Mouse (Mus musculus) lung, postnatal 14 days (tissue): ENCODE measurements around the gene Plekha4.
A peak's percentile ranks its signal among the peaks of the same experiment; 100 is the strongest.
"Not testable (repeated sequence)": the region's sequence is repeated elsewhere in the genome, so short reads cannot be mapped to it uniquely, and the experiment has no call there.

Experiments used
- DNase-seq: peaks from one replicate; pipeline ENCODE4 v3.0.0; 2021

Plekha4 gene

GRCm38 (mm10) chr7:45525809-45526473 is at the start of gene Plekha4, which contains the start of gene Ppp1r15a:
Gene Plekha4, plus strand, starts transcription at chr7:45526330.
Gene Ppp1r15a, minus strand, starts transcription at chr7:45526268.
- DNase-seq: peak; percentile 98

GRCm38 (mm10) chr7:45476453-45476852 is 49.7 kb upstream of the Plekha4 start:
- no peak for DNase-seq

GRCm38 (mm10) chr7:45477003-45477402 is 49.1 kb upstream of the Plekha4 start:
- DNase-seq: peak; percentile 75

DNA sequence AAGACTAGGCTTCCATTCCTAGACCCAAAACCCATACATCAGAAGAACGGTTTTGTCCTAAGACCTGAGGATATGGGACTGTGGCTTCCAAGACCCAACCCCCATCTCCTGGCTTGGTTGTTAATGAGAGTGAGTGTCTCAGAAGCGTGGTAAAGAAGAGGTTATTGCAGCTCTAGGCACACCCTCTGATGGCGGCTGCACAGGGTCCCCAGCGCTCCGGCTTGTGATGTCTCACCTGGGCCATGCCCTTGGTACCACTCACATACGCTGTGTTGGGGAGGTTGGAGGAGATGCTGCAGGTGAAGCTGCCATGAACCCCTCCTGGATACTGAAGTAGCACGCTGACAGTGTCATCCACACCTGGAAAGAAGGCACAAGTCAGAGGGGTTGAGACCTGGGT is 47.4 kb upstream of the Plekha4 start:
- no peak for DNase-seq

GRCm38 (mm10) chr7:45480310-45480709 is 45.8 kb upstream of the Plekha4 start:
- not testable (repeated sequence) for DNase-seq

- peak; percentile 69 for DNase-seq
Observed at GRCm38 (mm10) chr7:45481374-45481927, 44.7 kb upstream of the Plekha4 start, which contains the start of gene Tulp2. Gene Tulp2, plus strand, starts transcription at chr7:45481877.

DNA sequence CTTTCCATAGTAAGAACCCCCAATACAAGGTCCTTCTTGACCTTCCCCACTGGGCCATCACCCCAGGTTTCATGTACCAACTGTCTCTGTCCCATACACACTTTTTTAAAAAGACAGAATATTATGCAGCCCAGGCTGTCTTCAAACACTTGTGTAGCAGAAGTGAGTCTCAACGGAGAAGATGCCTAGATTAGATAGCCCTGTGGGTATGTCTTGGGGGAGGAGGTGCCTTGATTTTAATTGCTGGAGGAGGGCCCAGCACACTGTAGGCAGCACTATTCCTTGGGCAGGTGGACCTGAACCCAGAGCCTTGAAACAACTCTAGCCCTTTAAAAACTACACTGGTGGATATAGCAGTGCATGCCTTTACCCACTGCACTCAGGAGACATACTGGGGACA is 44.0 kb upstream of the Plekha4 start:
- no peak for DNase-seq

DNA sequence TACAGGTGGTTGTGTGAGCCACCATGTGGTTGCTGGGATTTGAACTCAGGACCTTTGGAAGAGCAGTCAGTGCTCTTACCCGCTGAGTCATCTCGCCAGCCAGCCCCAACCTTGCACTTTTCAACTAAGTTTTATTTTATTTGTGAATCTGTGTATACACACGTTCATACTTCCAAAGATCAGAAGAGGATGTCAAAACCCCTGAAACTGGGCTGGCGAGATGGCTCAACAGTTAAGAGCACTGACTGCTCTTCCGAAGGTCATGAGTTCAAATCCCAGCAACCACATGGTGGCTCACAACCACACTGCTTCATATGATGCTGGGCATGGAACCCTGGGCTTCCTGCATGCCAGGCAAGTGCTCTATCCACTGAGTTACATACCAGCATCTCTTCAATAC is 41.1 kb upstream of the Plekha4 start:
- DNase-seq: not testable (repeated sequence)

- no peak for DNase-seq
Observed at GRCm38 (mm10) chr7:45486158-45486557, 40.0 kb upstream of the Plekha4 start.

- DNase-seq: no peak
Observed at GRCm38 (mm10) chr7:45486761-45487415, 39.2 kb upstream of the Plekha4 start, which contains the start of gene Gm45808. Gene Gm45808, minus strand, starts transcription at chr7:45486811.

- no peak for DNase-seq
Observed at GRCm38 (mm10) chr7:45487861-45488292, 38.3 kb upstream of the Plekha4 start.

- peak; percentile 65 for DNase-seq
Observed at GRCm38 (mm10) chr7:45488293-45489204, 37.6 kb upstream of the Plekha4 start, which contains the start of gene Dhdh. Gene Dhdh, minus strand, starts transcription at chr7:45488805.

- no peak for DNase-seq
Observed at GRCm38 (mm10) chr7:45489578-45489977, 36.6 kb upstream of the Plekha4 start.

GRCm38 (mm10) chr7:45490822-45491221 is 35.3 kb upstream of the Plekha4 start:
- no peak for DNase-seq

GRCm38 (mm10) chr7:45491264-45491663 is 34.9 kb upstream of the Plekha4 start:
- no peak for DNase-seq

DNA sequence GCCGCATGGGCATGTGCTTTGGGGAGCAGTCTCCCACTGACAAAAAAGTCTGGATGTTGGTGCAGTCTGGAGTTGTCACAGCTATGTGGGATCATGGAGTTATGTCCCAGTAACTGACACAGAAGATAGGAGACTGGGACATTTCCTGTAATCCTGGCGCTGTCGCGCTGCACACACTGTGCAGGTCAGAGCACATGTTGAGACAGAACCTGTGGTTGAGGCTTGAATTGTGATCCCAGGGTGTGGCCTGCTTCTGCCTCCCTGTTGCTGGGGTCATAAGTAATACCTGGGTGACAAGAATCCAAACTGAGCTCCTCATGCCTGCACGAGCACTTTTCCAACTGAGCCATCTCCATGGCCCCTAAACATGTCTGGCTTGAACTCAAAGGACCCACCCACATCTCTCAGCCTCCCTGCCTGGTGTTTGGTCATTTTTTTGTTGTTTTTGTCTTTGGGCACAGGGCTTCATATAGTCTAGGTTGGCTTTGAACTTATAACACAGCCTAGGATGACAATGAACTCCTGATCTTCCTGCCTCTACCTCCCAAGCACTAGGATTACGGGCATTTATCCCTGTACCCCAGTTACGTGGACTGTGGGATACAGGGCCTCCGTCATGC is 33.8 kb upstream of the Plekha4 start:
- DNase-seq: no peak

DNA sequence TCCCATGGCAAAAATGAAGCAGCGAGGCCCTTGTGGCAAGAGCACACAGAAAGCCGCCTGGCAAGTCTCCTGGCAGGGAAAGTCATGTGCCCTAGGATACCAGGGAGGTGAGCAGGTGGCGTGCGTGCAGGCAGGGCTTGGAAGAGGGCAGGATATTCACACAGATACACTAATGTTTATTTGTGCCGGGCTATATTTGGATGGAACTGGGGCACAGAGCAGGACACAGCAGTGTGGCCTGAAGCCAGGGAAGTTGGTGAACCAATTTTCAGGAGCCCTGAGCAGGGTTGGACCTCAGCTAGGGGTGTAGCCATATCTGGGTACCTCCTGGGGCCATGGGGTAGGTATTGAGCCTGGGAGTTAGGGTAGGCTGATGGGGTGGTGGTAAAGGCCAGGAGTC is 33.2 kb upstream of the Plekha4 start:
- DNase-seq: no peak

DNA sequence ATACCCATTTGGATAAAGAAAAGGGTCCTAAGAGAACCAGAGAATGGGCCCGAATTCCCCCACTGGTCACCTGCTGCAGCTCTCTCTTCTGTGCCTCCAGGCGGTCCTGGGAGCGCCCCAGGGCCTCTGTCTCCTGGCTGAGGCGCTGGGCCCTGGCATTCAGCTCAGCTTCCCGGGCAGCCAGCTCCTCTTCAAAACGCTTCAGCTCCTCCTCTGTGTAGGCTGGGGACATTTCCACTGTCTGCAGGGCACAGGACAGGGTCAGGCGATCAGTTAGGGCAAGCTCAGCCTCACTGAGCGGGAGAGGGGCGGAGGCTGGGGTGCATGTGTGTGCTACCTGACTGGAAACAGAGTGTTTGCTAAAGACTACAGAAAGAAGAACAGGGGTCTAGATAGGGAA is 31.6 kb upstream of the Plekha4 start:
- DNase-seq: no peak

DNA sequence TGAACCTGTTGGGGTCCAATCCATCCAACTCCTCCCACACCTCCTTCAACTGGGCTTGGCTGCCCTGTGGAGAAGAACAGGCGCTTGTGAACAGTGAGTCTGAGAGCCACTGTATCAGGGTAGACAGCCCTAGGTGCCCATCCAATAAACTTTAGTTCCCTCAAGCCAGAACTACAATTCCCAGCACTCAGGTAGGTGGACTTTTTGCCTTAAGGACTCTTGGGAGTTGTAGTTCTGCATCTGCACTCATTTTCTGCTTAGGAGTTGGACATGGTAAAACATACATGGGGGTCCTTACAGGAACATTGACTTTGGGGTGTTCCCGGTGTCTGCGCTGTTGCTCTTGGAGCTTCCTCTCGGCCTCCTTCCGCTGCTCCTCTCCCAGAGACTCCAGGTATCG is 27.7 kb upstream of the Plekha4 start:
- no peak for DNase-seq

- DNase-seq: no peak
Observed at GRCm38 (mm10) chr7:45507583-45507982, 18.5 kb upstream of the Plekha4 start.

DNA sequence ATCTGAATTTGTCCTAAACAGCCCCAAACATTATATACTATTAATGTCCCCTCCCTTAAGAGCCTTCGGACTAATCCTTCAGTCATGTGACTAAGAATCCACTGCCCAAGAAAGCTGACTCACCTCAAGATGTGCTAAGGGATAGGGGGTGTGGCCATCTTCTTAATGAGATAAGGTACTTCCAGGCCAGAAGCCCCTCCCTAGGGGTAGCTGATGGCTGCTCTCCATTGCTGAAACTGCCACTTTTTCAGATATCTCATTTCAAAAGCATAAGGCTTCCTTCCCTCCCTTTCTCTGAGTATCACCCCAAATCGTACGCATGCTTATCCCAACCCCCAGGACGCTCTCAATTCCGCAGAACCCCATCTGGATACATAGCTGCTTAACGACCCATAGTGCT is 17.6 kb upstream of the Plekha4 start:
- DNase-seq: no peak

- DNase-seq: no peak
Observed at GRCm38 (mm10) chr7:45509181-45509882, 16.8 kb upstream of the Plekha4 start.
